Mouse (Mus musculus): ENCODE measurements around the gene Cfap65. TPM values are rescaled to one million over a fixed set of nuclear protein-coding genes. Genes with fewer than 3 reads are reported as not detected.

Gene Cfap65
- polyA plus RNA-seq, 1 experiment from 2014 or later, result not detected

MicroRNAs encoded within 50 kb of the gene (microRNA counts, 519-probe panel; counts per million panel counts)
- microRNA mmu-miR-375, result not detected

Small RNA genes within 50 kb of the gene (microRNA-seq; reads per million reads assigned to microRNA genes)
- gene Mir375, result 954 reads per million, percentile 74 among the genes with 10 or more reads in this experiment

Other genes with a start within 250 kb of the Cfap65 start
- gene Cyp27a1, start 222.0 kb downstream of the Cfap65 start, polyA plus RNA-seq (2014; fragmentation: Nextera tagmentation; extraction: Ambion mirVana), result 16.0 and 19.8 TPM in 2 replicates
- not detected in 2 replicates for gene Prkag3, start 186.4 kb downstream of the Cfap65 start, polyA plus RNA-seq (2014; fragmentation: Nextera tagmentation; extraction: Ambion mirVana)
- 21.2 and 27.4 TPM in 2 replicates for gene Wnt6, start 163.7 kb downstream of the Cfap65 start, polyA plus RNA-seq (2014; fragmentation: Nextera tagmentation; extraction: Ambion mirVana)
- 1.4 and 1.6 TPM in 2 replicates for gene Wnt10a, start 144.1 kb downstream of the Cfap65 start, polyA plus RNA-seq (2014; fragmentation: Nextera tagmentation; extraction: Ambion mirVana)
- gene Cdk5r2, start 80.7 kb downstream of the Cfap65 start, polyA plus RNA-seq (2014; fragmentation: Nextera tagmentation; extraction: Ambion mirVana), result not detected in 2 replicates
- gene Fev, start 50.2 kb downstream of the Cfap65 start, polyA plus RNA-seq (2014; fragmentation: Nextera tagmentation; extraction: Ambion mirVana), result not detected in 2 replicates
- not detected in 2 replicates for gene Cryba2, start 42.5 kb downstream of the Cfap65 start, polyA plus RNA-seq (2014; fragmentation: Nextera tagmentation; extraction: Ambion mirVana)
- gene Ihh, start 16.1 kb upstream of the Cfap65 start, polyA plus RNA-seq (2014; fragmentation: Nextera tagmentation; extraction: Ambion mirVana), result 0.27 and 0.61 TPM in 2 replicates
- 11.2 and 12.7 TPM in 2 replicates for gene Nhej1, start 189.6 kb upstream of the Cfap65 start, polyA plus RNA-seq (2014; fragmentation: Nextera tagmentation; extraction: Ambion mirVana)
- gene Slc23a3, start 198.3 kb upstream of the Cfap65 start, polyA plus RNA-seq (2014; fragmentation: Nextera tagmentation; extraction: Ambion mirVana), result not detected in 2 replicates
- 37.9 and 38.1 TPM in 2 replicates for gene Cnppd1, start 207.1 kb upstream of the Cfap65 start, polyA plus RNA-seq (2014; fragmentation: Nextera tagmentation; extraction: Ambion mirVana)
- gene Retreg2, start 207.2 kb upstream of the Cfap65 start, polyA plus RNA-seq (2014; fragmentation: Nextera tagmentation; extraction: Ambion mirVana), result 30.4 and 32.6 TPM in 2 replicates
- gene Zfand2b, start 233.0 kb upstream of the Cfap65 start, polyA plus RNA-seq (2014; fragmentation: Nextera tagmentation; extraction: Ambion mirVana), result 30.2 and 31.3 TPM in 2 replicates
- 24.8 and 28.1 TPM in 2 replicates for gene Abcb6, start 244.8 kb upstream of the Cfap65 start, polyA plus RNA-seq (2014; fragmentation: Nextera tagmentation; extraction: Ambion mirVana)

All from limb, embryonic 11.5 days (tissue).